Mouse (Mus musculus) midbrain, embryonic 13.5 days (tissue): ENCODE data around the gene Atp6v0a4. TPM values are rescaled to one million over a fixed set of nuclear protein-coding genes. Genes with fewer than 3 reads are reported as not detected.

Experiments
- ATAC-seq: fragments of 200-750 bp; cut with Nextera tagmentation; 2 replicates; pipeline ENCODE4 v1.8.0; 2017; ENCODE audit warnings: mild to moderate bottlenecking, moderate TSS enrichment, moderate library complexity
- H3K27ac ChIP-seq: fragments of 300-500 bp; sonication (generic); 2 replicates; pipeline ENCODE4 v1.5.1; 2015; ENCODE audit warnings: inconsistent platforms, mild to moderate bottlenecking, moderate library complexity
- H3K27me3 ChIP-seq: fragments of 300-500 bp; sonication (generic); 2 replicates; pipeline ENCODE4 v1.6.1; 2015; ENCODE audit warnings: mild to moderate bottlenecking, inconsistent platforms
- H3K36me3 ChIP-seq: fragments of 300-500 bp; sonication (generic); 2 replicates; pipeline ENCODE4 v1.6.1; 2015; ENCODE audit warnings: mild to moderate bottlenecking, inconsistent platforms
- H3K4me1 ChIP-seq: fragments of 300-500 bp; sonication (generic); replicated peaks from 2 replicates; pipeline ENCODE4 v1.6.1; 2015; ENCODE audit warnings: inconsistent platforms
- H3K4me2 ChIP-seq: fragments of 300-500 bp; sonication (generic); replicated peaks from 2 replicates; pipeline ENCODE4 v1.6.1; 2015; ENCODE audit warnings: moderate library complexity, mild to moderate bottlenecking, inconsistent platforms
- H3K4me3 ChIP-seq: fragments of 300-500 bp; sonication (generic); replicated peaks from 2 replicates; pipeline ENCODE4 v1.5.1; 2015; ENCODE audit warnings: mild to moderate bottlenecking, inconsistent platforms
- H3K9ac ChIP-seq: fragments of 300-500 bp; sonication (generic); replicated peaks from 2 replicates; pipeline ENCODE4 v1.6.1; 2015; ENCODE audit warnings: mild to moderate bottlenecking, inconsistent platforms
- H3K9me3 ChIP-seq: fragments of 300-500 bp; sonication (generic); 2 replicates; pipeline ENCODE4 v1.6.1; 2016; ENCODE audit warnings: mild to moderate bottlenecking, inconsistent platforms
- WGBS: fragments of 180-500 bp; shearing (Covaris S2); methylation state at CpG from one replicate; pipeline ENCODE4 v1.1.7; 2015; 5-methylcytosine and 5-hydroxymethylcytosine counted together
- polyA plus RNA-seq: library from polyadenylated mRNA; unstranded; fragments of >200 nt; fragmentation: Nextera tagmentation; extraction: Ambion mirVana; gene quantifications from 2 replicates; pipeline ENCODE4 v1.2.1, GENCODE M21; 2015

Atp6v0a4 gene
- polyA plus RNA-seq, 1 experiment from 2014 or later, result 0.05 TPM

- Histone ChIP-seq H3K27me3 (no peaks in the 10 kb centered on the region), H3K4me1 (peaks cover 5% of the 10 kb centered on the region), H3K4me3 (no peak overlapping the region), H3K27ac (no peak overlapping the region), H3K9me3 (no peaks in the 10 kb centered on the region), H3K9ac (no peak overlapping the region), H3K4me2 (no peak overlapping the region), H3K36me3 (no peaks in the 10 kb centered on the region)
- WGBS, result 74% methylated on average over 1 of the region's 1 CpGs
- ATAC-seq, result no peak
Observed at GRCm38 (mm10) chr6:38027771-38028170, 96.6 kb downstream of the Atp6v0a4 start.

DNA sequence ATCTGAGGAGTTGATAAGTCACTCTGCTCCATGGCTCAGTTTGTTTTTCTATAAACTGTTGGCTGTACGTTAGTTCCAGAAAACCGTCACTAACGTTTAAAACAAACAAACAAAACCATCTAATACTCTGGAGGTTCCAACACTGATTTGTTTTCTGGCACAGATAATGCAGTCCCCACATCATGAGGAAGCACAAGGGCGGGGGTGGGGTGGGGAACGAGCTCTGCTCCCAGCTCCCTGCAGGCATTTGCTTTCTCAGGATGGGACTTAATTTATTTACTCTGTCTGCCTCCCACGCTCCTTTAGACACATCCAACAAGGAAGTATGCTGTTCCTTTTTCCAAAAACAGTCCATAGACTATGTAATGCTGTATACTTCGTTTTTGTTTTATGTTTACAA lies 101.1 kb downstream of the Atp6v0a4 start:
- H3K27me3 ChIP-seq, result no peaks in the 10 kb centered on the region
- H3K9me3 ChIP-seq, result no peaks in the 10 kb centered on the region
- ATAC-seq, result no peak
- H3K4me2 ChIP-seq, result no peak overlapping the region
- no peak overlapping the region for H3K4me3 ChIP-seq
- no peak overlapping the region for H3K9ac ChIP-seq
- no peaks in the 10 kb centered on the region for H3K4me1 ChIP-seq
- no peak overlapping the region for H3K27ac ChIP-seq
- WGBS, result 69% methylated on average over 7 of the region's 7 CpGs
- H3K36me3 ChIP-seq, result no peaks in the 10 kb centered on the region

DNA sequence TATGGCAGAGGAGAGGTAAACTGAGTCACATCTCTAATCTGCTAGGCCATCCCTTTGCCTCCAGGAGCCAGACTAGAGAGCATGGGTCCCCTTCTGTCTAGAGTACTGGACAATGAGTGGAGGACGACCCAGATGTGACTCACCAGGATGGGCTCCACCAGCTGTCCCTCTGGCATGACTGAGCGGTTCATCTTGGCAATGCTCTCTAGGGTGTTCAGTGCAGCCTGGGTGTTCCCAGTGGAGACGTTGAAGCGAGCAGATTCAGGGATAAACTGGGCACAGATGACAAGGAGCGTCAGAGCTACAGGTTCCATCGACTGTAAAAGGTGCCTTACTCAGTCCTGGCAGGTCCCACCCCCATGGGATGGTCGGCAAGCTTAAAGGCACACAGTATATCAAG lies 103.0 kb downstream of the Atp6v0a4 start:
- no peak overlapping the region for H3K4me3 ChIP-seq
- no peak overlapping the region for H3K27ac ChIP-seq
- ATAC-seq, result no peak
- H3K9ac ChIP-seq, result no peak overlapping the region
- 89% methylated on average over 7 of the region's 7 CpGs for WGBS
- no peak overlapping the region for H3K4me2 ChIP-seq
- no peaks in the 10 kb centered on the region for H3K4me1 ChIP-seq
- no peaks in the 10 kb centered on the region for H3K27me3 ChIP-seq
- H3K36me3 ChIP-seq, result no peaks in the 10 kb centered on the region
- H3K9me3 ChIP-seq, result no peaks in the 10 kb centered on the region

DNA sequence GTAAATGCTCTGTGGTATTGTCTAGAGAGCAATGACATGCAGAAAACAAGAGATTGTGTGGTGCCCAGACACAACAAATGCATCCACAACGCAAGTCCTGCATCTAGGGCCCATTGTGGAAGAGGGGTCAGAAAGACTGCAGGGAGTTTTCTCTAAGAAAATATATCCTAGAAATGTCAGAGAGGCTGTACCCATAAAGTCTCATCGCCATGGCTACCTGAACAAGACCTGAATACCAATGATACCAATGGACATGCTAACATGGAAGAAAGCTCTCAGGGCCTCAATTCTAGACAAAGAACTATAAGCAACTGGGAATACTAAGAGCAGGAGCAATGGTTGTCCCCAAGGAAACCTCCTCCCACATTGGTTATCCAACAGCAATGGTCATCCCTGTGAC lies 111.6 kb downstream of the Atp6v0a4 start:
- H3K36me3 ChIP-seq, result no peaks in the 10 kb centered on the region
- H3K9me3 ChIP-seq, result no peaks in the 10 kb centered on the region
- H3K27me3 ChIP-seq, result no peaks in the 10 kb centered on the region
- no peak overlapping the region for H3K4me2 ChIP-seq
- WGBS, result 73% methylated on average over 2 of the region's 2 CpGs
- ATAC-seq, result no peak
- no peak overlapping the region for H3K4me3 ChIP-seq
- H3K4me1 ChIP-seq, result peaks cover 7% of the 10 kb centered on the region
- no peak overlapping the region for H3K9ac ChIP-seq
- H3K27ac ChIP-seq, result 0 out of 2 replicates have a peak overlapping the region, but pooled peaks have one; percentile 1

- Histone ChIP-seq H3K4me1 (peaks cover under 1% of the 10 kb centered on the region), H3K9me3 (no peaks in the 10 kb centered on the region), H3K36me3 (no peaks in the 10 kb centered on the region), H3K4me2 (no peak overlapping the region), H3K27me3 (no peaks in the 10 kb centered on the region), H3K4me3 (no peak overlapping the region), H3K9ac (no peak overlapping the region), H3K27ac (no peak overlapping the region)
- ATAC-seq, result peak; percentile 60; the same call in 1 of the 2 replicates
- 11% methylated on average over 6 of the region's 6 CpGs for WGBS
Observed at GRCm38 (mm10) chr6:38007459-38007858, 116.9 kb downstream of the Atp6v0a4 start.

Other genes starting within 250 kb of the Atp6v0a4 start
- gene Svopl, start 77.6 kb downstream of the Atp6v0a4 start, polyA plus RNA-seq, result 0.81 and 0.90 TPM in 2 replicates
- 0.27 TPM in 1 of 2 replicates, not detected in the other for gene Tmem213, start 15.3 kb downstream of the Atp6v0a4 start, polyA plus RNA-seq
- 14.4 and 16.6 TPM in 2 replicates for gene D630045J12Rik, start 129.4 kb upstream of the Atp6v0a4 start, polyA plus RNA-seq
- gene Zc3hav1l, start 174.7 kb upstream of the Atp6v0a4 start, polyA plus RNA-seq, result 10.6 and 11.0 TPM in 2 replicates
- gene Zc3hav1, start 230.0 kb upstream of the Atp6v0a4 start, polyA plus RNA-seq, result 0.92 and 1.3 TPM in 2 replicates